Mouse (Mus musculus) left cerebral cortex, adult 11 months (tissue): ENCODE data around the gene Mrps35.
A peak's percentile ranks its signal among the peaks of the same experiment; 100 is the strongest.

Source experiments
- DNase-seq: peaks from one replicate; pipeline ENCODE4 v3.0.0; 2022; ENCODE audit warnings: low spot score

Mrps35 gene

DNA sequence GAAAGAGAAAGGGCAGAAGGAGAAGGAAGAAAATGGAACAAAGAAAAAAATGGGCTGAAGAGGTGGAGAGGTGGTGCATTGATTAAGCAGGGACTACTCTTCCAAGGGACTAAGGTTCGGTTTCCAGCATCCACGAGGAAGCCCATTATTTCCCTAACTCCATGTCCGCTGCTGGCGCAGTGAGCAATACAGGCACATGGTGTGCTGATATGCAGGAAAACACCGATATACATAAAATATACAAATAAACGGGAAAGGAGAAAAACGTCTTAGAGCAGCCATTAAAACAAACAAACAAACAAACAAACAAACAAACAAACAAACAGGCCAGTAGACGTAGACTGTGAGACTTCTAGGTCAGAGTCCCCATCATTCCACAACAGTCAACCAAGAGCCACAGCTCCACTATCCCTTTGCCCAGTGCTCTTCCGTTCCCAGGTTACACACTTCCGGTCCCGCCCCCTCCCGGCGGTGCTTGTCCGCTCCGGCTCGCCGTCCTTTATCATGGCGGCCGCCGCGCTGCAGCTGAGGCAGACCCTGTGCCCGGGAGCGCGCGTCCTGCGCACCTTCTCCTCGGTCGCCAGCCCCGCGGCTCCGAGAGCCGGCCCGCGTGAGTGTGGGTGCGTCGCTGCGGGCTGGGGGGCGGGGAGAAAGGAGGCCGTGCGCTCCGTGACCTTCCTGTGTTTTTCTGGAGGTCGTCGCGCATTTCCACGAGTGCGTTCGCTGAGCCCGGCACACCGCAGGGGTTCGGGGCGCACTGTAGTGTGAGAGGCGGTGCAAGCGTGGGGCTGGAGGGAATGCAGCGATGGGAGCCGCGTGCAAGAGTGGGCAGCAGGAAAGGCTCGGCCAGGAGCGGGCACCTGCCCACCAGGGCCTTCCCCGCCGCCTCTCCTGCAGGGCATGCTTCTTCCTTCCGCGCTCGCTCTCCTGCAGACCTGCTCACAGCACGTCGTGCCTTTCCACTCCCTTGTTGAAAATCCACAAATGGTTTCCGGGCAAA is at the start of gene Mrps35:
Mrps35 (plus strand) TSS at position 474 of the 1,000 bp plus-strand sequence.
- DNase-seq: peak; percentile 81

DNA sequence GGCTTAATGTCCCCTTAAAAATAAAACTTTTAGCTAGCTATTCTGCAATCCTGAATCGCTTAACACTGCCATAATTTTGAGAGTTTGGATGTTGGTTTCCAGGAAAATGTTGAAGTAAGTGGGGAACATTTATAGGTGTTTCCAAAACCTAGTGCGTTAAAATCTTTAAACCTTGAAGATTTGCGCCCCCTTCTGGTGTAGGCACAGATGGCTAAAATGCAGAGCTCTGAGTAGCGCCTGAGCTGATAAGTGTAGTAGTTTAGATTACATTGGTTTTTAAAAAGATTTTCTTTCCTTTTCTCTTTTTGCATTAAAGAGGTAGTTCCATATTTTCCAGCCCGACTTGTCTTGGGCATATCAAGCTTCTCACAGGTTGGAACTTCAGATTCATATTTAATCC is 48.3 kb upstream of the Mrps35 start:
- no peak for DNase-seq

DNA sequence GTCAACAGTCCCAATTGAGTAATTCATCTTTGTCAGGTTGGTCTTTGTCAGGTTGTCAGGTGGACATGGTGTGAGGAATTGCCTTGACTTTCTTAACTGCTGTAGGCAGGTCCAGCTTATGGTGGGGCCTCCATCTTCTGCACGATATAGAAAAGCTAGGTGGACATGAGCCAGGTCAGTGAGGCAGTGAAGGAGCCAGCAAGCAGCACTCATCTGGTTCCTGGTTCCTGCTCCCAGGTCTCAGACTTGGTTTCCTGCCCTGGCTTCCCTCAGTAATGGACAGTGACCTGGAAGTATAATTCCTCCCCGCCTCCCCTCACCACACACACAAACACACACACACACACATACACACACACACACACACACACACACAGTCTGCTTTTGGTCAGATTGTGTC is 47.2 kb upstream of the Mrps35 start:
- no peak for DNase-seq

DNA sequence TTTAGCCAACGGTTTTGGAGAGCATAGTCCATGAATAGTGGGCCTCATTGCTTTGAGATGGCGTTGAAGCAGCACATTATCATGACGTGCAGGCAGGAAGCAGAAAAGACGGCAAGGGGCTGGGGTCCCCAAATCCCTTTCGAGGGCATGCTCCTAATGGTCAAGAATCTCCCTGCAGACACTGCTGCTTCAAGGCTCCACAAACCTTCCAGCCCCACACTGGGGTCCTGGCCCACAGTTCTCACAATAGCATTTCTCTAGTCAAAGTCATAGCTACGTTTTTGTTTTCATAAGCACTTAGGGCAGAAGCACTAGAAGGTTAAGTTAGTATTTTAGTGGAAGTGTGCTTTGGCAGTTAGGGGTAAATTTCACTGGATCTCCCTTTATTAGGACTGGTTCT is 46.7 kb upstream of the Mrps35 start:
- no peak for DNase-seq

DNA sequence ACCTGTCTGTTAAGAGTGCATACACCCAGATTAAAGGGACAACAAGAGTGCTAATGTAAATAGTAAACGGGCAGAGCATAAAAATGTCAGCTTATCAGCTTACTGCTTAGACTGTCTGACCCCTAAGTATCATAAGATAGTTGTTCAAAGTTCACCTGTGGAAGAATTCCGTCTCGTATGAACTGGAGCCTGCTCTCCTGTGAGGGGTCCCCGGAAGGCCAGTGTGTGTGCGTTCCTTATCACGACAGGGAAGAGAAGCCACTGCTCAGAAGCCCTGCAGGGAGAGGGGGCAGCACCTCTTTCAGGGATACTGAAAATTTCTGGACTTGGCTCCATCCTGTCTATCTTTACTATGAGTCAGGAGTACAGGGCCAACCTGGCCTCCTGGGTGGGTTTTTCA is 45.6 kb upstream of the Mrps35 start:
- no peak for DNase-seq

DNA sequence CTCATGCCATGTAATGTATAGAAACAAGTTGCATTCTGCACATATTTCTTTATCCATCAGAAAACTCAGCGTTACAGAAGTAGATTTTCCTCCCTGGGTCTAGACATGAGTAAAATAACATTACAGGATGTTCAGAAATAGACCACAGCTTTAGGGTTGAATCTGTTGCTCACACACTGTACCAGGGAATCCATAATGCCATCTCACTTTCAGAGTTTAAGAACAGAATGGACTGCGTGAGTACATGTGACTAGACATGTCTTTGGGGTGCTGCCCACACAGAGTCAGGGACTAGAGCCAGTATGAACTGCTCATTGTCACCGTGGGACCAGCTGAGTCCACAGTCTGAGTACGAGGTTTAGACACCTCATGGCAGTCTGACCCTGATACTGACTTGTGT is 43.9 kb upstream of the Mrps35 start:
- DNase-seq: no peak

DNA sequence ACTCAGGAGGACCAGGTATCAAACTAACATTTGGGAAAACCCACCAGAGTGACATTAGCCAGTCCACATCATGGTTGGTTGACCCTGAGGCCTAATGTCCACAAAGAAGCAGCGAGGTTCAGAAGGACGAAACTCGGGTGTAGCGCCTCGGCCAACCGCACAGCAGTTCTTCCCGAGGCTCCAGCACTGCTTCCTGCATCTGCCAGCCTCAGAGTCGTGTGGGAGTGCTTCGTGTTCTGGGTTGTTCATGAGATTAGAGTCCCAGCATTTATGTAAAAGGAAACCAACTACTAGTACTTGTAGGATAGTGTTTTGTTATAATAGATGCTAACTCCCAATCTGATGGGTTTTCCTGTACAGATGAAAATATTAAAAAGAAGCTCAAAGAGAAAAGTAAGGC is 43.3 kb upstream of the Mrps35 start:
- no peak for DNase-seq

DNA sequence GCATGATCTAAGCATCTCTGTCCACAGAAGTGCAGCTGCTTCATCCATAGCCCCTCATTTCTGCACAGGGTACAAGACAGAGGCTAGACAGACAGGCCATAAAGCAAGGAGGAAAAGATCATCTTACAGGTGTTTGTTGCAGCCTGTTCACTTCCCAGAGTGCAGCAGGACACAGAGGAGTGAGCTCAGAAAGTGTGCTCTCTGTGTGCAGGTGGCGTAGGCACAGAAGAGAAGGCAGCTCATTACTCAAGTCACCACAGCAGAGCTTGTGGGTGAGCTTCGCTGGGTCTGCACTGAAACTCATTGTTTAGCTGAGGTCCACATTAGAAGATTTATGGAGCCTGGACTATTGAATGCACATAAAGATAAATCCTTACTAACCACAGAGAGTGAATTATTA is 42.8 kb upstream of the Mrps35 start:
- DNase-seq: no peak

DNA sequence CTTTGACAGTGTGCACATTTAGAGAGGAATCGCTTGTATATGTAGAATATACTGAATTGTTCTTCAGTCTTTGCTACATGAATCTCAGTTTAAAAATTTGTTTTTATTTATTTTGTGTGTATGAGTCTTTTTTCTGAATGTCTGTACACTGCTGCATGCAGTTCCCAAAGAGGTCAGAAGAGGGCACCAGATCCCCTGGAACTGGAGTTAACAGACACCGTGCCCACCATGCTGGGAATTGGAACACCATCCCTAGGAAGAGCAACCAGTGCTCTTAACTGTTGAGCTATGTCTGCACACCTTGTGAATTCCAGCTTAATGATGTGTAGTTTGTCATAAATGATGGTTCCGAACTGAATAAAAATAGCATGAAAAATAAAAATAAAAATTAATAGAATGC is 34.4 kb upstream of the Mrps35 start:
- DNase-seq: no peak

DNA sequence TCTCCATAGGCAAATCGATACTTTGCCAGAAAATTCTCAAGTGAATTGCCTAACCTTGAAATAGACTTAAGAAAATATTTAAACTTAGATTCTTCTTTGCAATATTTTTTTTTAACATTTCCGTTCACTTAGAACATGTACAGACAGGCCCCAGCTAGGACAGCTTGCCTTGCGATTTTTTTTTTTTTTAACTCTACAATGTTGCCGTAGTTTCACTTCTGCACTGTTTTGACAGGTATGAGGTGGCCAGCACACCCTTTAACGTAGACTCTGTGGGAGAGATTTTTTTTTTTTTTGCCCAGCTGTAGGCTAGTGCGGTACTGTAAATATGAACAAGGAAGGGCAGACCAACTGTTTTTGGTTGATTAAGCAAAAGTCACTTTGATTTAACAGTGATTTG is 32.2 kb upstream of the Mrps35 start:
- DNase-seq: no peak

DNA sequence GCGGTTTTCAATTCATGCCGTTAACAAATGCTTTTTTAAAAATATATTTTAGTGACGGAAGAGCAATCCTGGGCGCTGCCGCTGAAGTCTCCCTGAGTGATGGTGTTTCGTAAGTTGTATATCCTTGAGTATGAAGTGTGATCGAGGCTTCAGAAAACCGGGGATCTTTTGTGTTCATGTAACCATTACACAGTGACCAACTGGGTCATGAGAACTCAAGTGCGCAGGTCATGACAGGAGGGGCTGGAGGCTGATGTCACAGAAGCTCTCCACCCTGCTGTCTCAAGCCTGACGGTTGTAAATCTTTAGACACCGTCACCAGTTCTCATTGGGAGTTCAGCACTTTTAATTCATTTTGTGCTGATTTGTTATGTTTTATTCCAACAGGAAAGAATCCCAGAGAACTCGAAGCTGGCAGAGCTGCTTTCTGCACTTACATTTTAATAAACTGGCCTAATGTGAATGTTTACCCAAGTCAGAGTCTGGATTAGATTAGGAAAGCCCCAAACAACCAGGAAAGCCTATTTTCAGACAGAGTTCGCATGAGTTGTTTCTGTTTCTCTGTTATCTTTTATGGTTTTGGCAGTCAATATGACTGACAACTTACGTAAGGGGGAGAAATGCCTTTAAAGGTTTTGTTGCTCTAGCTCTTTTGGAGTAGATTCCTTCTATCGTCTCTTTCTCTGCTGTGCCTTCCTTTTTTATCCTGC is 31.6 kb upstream of the Mrps35 start:
- no peak for DNase-seq

DNA sequence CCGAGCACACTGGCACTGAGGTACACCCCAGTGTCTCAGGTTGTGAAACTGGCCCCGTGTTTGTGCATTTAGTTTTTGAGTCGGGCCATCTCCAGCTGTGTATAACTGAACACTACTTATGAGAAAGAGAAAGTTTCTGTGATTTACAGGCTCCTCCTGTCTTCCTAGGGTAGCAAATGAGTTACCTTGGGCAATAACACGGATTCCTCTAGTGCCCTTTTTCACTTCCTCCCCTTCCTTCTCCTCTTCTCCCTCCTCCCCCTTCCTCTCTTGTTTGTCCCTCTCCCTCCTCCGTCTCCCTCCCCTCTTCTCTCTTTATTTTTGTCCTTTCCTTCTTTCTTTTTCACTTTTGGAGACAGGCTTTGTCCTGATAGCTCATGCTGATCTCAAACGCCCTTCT is 31.0 kb upstream of the Mrps35 start:
- no peak for DNase-seq

DNA sequence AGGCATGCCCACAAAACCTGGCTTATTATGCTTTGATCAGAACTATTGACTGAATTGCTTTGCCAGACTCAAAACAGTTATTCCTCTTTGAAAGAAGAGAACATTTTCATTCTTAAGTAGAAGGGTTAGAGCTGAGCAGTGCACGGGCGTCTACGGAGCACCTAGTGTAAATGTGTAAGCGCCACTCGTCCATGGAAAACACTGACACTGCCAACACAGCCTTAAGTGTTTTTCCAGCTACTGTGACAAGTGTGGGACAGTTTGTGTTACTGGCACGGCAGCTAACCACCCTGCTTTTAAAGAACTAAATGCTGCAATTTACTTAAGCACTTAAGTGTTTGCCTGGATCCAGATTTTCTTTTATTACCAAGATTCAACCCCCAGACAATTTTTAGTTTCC is 30.6 kb upstream of the Mrps35 start:
- DNase-seq: no peak

DNA sequence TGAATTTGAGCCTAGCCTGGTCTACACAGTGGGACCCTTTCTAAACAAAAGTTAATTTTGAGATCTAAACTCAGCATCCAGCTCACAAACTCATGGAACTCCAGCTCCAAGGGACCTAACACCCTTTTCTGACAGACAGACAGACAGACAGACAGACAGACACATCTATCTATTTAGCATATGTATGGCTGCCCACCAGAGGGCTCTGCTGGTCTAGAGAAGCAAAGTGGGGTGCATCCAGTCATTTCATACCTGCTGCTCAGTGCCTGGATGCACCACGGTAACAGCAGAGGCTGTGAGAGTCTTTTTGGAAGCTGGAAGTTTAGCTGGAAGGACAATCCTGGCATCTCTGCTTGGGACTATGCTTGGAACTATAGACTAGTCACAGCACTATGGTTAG is 29.0 kb upstream of the Mrps35 start:
- no peak for DNase-seq

DNA sequence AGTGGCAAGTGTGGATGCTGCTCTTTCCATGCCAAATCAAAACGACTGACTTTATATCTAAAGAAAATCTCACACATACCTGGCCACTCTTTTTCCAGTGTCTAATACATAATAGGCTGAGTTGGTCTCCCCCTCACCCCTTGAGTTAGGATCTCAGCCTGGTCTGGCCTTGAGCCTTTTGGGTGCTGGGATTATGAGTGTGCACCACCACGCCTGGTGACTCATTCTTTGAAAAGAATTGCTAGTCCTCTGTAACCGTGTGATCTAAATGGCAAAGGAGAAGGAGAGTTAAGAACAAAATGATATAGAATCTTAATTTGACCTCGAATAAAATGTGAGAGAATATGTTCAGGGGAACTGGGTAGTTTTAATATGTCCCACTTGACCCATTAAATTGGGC is 24.7 kb upstream of the Mrps35 start:
- no peak for DNase-seq

DNA sequence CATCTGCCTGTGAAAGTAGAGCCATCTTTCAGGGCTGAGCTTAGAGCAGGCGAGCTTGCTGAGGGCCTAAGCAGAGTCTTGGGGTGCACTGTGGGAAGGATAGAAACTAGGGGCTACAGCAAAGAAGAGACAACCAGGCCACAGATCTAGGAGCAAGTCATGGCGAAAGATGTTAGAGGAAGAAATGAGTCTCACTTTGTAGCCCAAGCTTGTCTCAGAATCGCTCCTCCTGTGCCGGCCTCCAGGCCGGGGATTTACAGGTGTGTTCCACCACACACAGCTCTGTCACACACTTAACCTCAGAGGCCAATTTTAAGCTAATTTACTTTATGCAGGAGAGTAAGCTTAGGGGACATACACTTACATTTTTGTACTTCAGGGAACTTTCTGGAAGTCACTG is 24.2 kb upstream of the Mrps35 start:
- DNase-seq: no peak

DNA sequence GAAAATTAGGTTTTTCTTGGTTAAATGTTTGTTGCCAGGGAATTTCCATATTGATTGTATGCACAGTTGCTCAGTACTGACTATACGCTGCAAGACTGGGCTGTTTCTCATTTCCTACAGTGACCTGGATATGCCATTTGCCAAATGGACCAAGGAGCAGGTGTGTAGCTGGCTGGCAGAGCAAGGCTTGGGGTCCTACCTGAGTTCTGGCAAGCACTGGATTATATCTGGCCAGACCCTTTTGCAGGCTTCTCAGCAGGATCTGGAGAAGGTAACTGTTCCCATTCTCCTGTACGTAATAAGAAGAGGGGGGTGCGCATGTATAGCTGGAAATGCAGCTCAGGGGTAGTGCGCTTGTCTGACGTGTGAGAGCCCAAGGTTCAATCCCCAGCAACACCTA is 21.4 kb upstream of the Mrps35 start:
- DNase-seq: no peak

DNA sequence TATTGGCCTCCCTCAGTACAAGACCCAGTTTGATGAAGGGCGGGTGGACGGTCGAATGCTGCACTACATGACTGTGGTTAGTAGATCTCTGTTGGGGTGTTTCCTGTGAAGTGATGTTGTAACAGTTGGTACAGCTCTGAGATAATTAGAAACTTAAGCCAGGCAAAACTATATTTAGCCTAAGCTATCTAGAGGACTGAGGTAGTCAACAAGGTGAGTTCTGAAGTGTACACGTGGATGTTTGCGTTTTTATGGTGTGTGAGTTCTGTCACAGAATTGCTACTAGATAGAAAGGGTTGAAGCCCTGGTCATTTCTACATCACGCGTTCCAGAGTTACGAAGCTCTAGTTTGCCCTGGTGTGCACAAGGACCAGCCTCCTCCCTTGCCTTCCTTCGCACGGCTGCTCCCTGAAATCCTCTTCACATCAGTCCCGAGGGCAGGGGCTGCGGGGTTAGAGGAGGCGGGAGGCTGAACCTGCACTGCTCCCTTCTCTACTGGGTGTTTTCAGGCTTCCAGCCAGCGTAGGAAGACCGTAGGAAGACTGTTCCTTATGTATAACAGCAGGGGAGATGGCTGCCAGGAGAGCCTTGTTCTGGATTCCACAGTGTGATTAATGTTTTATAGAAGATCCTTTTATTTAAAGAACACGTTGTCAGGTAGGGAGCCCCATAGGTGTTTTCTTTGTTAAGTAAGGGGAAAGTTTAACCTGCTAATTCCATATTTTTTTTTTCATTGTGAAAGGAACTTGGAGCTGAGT is 20.0 kb upstream of the Mrps35 start:
- DNase-seq: no peak

DNA sequence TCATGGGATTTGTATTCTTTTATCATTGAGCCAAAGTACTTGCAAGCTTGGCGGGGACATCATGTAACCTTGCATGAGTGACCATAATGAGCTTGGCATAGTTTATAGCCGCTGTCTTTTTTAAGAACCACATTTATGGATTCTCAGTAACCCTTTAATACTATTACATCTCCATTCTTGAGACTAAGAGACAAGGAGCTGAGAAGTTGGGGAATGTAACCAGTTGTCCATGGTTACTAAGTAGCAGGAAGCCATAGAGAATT is 19.5 kb upstream of the Mrps35 start:
- no peak for DNase-seq

DNA sequence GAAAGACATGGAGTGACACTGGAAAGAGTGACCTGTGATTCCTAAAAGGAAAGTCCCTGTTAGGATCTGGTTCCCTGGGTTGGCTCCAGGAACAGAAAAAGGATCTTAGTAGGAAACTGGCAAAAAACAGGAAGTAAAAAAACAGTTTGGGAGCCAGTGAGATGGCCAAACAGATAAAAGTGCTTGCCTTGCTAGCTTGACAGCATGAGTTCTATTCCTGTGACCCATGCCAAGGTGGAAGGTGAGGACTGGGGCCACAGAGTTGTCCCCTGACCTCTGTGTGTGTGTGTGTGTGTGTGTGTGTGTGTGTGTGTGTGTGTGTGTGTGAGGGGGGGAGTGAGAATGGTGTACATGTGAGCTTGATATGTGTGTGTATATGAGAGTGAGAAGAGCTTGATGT is 19.0 kb upstream of the Mrps35 start:
- no peak for DNase-seq

DNA sequence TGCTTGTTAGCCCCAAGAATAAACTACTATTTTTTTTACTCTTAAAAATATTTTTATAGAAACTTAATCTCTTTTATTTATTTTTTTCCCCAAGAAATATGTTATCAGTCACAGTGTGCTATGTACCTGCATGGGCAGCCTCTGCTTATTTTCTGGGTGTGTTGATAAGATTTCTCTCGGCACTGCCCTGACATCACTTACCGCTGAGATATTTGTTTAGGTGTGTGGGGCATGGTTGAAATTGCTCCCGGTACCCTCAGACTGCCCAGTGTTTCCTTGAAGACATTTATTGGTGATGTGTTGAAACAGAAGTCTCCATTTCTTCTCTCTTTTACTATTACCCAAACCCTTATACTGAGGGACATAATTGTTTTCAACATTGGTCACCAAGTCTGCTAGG is 17.8 kb upstream of the Mrps35 start:
- DNase-seq: no peak

DNA sequence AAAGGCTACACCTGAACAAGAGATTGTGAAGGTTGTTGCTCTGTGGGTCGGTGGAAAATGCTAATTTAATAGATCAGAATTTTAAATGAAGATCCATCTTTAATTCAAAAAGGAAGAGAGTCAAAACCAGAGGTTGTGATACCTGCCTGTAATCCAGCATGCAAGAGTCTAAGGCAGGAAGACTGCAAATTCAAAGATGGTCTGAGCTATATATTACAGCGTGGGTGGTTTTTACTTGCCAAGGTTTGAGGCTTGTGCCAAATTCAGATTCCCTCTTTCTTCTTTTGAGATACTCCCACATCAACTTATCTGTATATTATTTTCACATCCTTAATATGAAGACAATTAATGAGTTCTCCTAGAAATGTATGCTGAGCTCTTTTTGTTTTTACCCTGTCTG is 14.2 kb upstream of the Mrps35 start:
- no peak for DNase-seq

DNA sequence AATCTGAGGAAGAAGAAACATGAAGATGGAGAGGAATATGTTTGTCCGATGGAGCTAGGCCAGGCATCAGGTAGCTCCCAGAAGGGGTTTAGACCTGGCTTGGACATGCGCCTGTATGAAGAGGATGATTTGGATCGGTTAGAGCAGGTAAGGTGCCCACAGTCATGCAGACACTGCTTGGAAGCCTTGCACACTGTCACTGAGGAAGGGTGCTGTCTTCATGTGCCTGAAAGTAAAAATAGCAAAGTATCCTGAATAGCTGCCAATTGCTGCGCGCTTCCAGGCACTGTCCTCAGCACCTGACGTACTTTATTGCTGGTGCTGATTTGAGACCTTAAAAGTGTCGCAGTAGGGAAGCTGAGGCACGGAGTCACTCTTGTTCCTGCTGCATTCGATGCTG is 13.0 kb upstream of the Mrps35 start:
- DNase-seq: no peak
